Mouse (Mus musculus) forebrain, embryonic 10.5 days (tissue): Measurements from ENCODE around the gene Kri1. TPM values are rescaled to one million over a fixed set of nuclear protein-coding genes. Genes with fewer than 3 reads are reported as not detected.
"Not testable (repeated sequence)": the region's sequence is repeated elsewhere in the genome, so short reads cannot be mapped to it uniquely, and the experiment has no call there.

Experiments
- DNase-seq: peaks from one replicate; pipeline ENCODE4 v3.0.0-alpha.2; 2017; ENCODE audit warnings: low spot score; ENCODE audit errors: extremely low spot score
- H3K27ac ChIP-seq: fragments of 300-500 bp; sonication (generic); 2 replicates; pipeline ENCODE4 v1.5.1; 2016; ENCODE audit warnings: mild to moderate bottlenecking
- H3K27me3 ChIP-seq: fragments of 300-500 bp; sonication (generic); 2 replicates; pipeline ENCODE4 v1.6.1; 2016; ENCODE audit warnings: mild to moderate bottlenecking; ENCODE audit not compliant: poor library complexity, severe bottlenecking
- H3K36me3 ChIP-seq: fragments of 300-500 bp; sonication (generic); replicated peaks from 2 replicates; pipeline ENCODE4 v1.6.1; 2016; ENCODE audit warnings: mild to moderate bottlenecking, moderate library complexity
- H3K4me1 ChIP-seq: fragments of 300-500 bp; sonication (generic); 2 replicates; pipeline ENCODE4 v1.6.1; 2016
- H3K4me3 ChIP-seq: fragments of 300-500 bp; sonication (generic); 2 replicates; pipeline ENCODE4 v1.5.1; 2016; ENCODE audit warnings: mild to moderate bottlenecking, moderate library complexity
- H3K9me3 ChIP-seq: fragments of 300-500 bp; sonication (generic); 2 replicates; pipeline ENCODE4 v1.6.1; 2016; ENCODE audit warnings: mild to moderate bottlenecking, moderate library complexity
- WGBS: fragments of 180-500 bp; shearing (Covaris S2); methylation state at CpG from one replicate; pipeline ENCODE4 v1.1.7; 2016; 5-methylcytosine and 5-hydroxymethylcytosine counted together
- polyA plus RNA-seq: library from polyadenylated mRNA; unstranded; fragments of >200 nt; fragmentation: Nextera tagmentation; extraction: Ambion mirVana; gene quantifications from 2 replicates; pipeline ENCODE4 v1.2.1, GENCODE M21; 2016

Kri1 gene
- polyA plus RNA-seq, 1 experiment from 2014 or later, result 18.3 TPM

- H3K4me3 ChIP-seq, result no peak overlapping the region
- no peak overlapping the region for H3K27ac ChIP-seq
- peaks cover 24% of the 10 kb centered on the region for H3K4me1 ChIP-seq
- H3K9me3 ChIP-seq, result no peaks in the 10 kb centered on the region
- DNase-seq, result no peak
- H3K36me3 ChIP-seq, result peaks cover 78% of the 10 kb centered on the region
- peaks cover 34% of the 10 kb centered on the region for H3K27me3 ChIP-seq
- 55% methylated on average over 23 of the region's 23 CpGs for WGBS
These were observed 56.2 kb downstream of the Kri1 start for GRCm38 (mm10) chr9:21231551-21231950.

DNA sequence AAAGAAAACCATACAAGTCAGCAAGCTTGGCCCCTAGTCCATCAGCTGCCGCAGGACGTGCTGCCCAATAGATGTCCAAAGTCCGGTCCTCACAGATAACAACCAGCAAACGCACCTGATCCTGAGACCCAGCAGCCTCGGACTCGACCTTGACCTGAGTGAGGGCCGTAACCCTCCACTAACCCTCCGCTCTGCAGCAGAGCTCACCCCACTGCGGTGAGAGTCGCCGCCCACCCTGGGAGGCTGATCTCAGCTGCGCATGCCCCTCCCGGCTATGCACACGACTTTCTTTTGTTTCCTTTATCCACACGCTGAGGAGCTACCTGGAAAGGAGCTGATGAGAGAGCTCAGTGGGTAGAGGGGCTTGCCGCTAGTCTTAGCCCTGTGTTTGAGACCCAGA is 60.4 kb downstream of the Kri1 start:
- peak; percentile 42 for DNase-seq

GRCm38 (mm10) chr9:21225415-21225758 is 62.4 kb downstream of the Kri1 start:
- Histone ChIP-seq H3K27me3 (peaks cover 50% of the 10 kb centered on the region), H3K27ac (0 out of 2 replicates have a peak overlapping the region, but pooled peaks have one; percentile 40), H3K4me3 (peak overlapping the region; percentile 38), H3K36me3 (peaks cover 17% of the 10 kb centered on the region), H3K4me1 (peaks cover 35% of the 10 kb centered on the region), H3K9me3 (peaks cover 11% of the 10 kb centered on the region)
- DNase-seq, result no peak
- WGBS, result 21% methylated on average over 7 of the region's 7 CpGs

More for the DNA sequence above, 60.4 kb downstream of the Kri1 start:
- WGBS, result 13% methylated on average over 16 of the region's 16 CpGs
- Histone ChIP-seq H3K36me3 (peaks cover 36% of the 10 kb centered on the region), H3K27me3 (peaks cover 50% of the 10 kb centered on the region), H3K9me3 (peaks cover 11% of the 10 kb centered on the region), H3K4me1 (peaks cover 33% of the 10 kb centered on the region), H3K4me3 (peak overlapping the region; percentile 39), H3K27ac (peak overlapping the region; percentile 77)

DNA sequence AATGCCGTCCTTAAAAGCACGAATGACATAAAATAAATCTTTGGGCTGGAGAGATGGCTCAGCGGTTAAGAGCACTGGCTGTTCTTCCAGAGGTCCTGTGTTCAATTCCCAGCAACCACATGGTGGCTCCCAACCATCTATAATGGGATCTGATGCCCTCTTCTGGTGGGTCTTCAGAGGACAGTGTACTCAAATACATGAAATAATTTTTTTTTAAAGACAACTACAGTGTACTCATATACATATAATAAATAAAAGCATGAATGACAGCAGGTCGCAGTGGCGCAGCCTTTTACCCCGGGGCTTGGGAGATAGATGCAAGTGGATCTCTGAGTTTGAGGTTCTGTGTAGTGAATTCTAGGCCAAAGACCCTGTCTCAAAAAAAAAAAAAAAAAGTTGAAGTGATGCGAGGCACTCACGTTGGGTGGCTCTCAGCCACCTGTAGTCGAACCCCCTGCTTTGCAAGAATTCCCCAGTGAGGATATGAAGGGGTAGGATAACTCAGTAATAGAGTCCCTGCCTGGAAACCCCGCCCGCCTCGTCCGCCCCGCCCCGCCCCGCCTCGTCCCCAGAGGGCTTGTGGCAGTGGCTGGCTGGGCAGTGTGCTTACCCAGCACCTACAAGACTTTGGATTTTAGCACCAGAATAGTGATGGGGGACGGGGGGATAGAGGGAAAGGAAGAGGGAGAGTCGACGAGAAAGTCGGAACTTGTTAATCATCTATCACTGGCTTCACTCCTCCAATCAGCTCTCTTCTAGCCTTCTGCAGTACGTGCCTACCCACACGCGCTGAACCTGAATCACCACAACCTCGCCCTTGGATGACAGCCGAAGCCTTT is 63.0 kb downstream of the Kri1 start:
- Histone ChIP-seq H3K27ac (0 out of 2 replicates have a peak overlapping the region, but pooled peaks have one; percentile 40), H3K4me1 (peaks cover 35% of the 10 kb centered on the region), H3K27me3 (peaks cover 50% of the 10 kb centered on the region), H3K4me3 (peak overlapping the region; percentile 38), H3K36me3 (peaks cover 11% of the 10 kb centered on the region), H3K9me3 (peaks cover 11% of the 10 kb centered on the region)
- WGBS, result 24% methylated on average over 26 of the region's 26 CpGs
- DNase-seq, result no peak

GRCm38 (mm10) chr9:21223906-21224305 is 63.9 kb downstream of the Kri1 start:
- Histone ChIP-seq H3K4me1 (peaks cover 35% of the 10 kb centered on the region), H3K36me3 (peaks cover 2% of the 10 kb centered on the region), H3K27ac (no peak overlapping the region), H3K4me3 (no peak overlapping the region), H3K9me3 (peaks cover 11% of the 10 kb centered on the region), H3K27me3 (peaks cover 47% of the 10 kb centered on the region)
- no peak for DNase-seq
- WGBS, result 92% methylated on average over 6 of the region's 6 CpGs

DNA sequence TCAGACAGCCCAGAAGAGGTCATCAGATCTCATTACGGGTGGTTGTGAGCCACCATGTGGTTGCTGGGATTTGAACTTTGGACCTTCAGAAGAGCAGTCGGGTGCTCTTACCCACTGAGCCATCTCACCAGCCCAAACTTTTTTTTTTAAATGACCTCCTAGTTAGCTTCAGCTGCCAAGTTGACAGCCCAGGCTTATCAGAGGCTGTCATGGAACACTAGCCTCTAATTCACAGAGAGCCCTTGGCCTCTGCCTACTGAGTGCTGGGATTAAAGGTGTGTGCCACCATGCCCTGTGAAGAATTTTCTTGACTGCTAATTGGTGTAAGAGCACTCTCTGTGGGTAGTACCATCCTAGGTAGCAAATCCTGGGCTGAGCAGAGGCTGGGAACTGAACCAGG is 64.3 kb downstream of the Kri1 start:
- peaks cover 11% of the 10 kb centered on the region for H3K9me3 ChIP-seq
- H3K4me3 ChIP-seq, result not testable (repeated sequence)
- 93% methylated on average over 2 of the region's 2 CpGs for WGBS

More for the DNA sequence above, 64.3 kb downstream of the Kri1 start:
- not testable (repeated sequence) for DNase-seq, H3K27ac ChIP-seq, H3K36me3 ChIP-seq
- Histone ChIP-seq H3K4me1 (peaks cover 34% of the 10 kb centered on the region), H3K27me3 (peaks cover 43% of the 10 kb centered on the region)

Other genes starting within 250 kb of the Kri1 start
- gene Zglp1, start 220.9 kb downstream of the Kri1 start, polyA plus RNA-seq, result 1.5 and 1.9 TPM in 2 replicates
- 0.50 and 0.82 TPM in 2 replicates for gene Gm49373, start 214.9 kb downstream of the Kri1 start, polyA plus RNA-seq
- gene Fdx1l, start 214.4 kb downstream of the Kri1 start, polyA plus RNA-seq, result 60.9 and 61.7 TPM in 2 replicates
- 3.1 and 3.3 TPM in 2 replicates for gene Gm38431, start 196.0 kb downstream of the Kri1 start, polyA plus RNA-seq
- 94.3 and 103 TPM in 2 replicates for gene Raver1, start 196.0 kb downstream of the Kri1 start, polyA plus RNA-seq
- gene Tyk2, start 156.7 kb downstream of the Kri1 start, polyA plus RNA-seq, result 12.6 and 13.4 TPM in 2 replicates
- 351 and 371 TPM in 2 replicates for gene Cdc37, start 138.0 kb downstream of the Kri1 start, polyA plus RNA-seq
- gene Pde4a, start 122.3 kb downstream of the Kri1 start, polyA plus RNA-seq, result 3.8 and 4.3 TPM in 2 replicates
- 46.7 and 48.6 TPM in 2 replicates for gene Keap1, start 48.6 kb downstream of the Kri1 start, polyA plus RNA-seq
- gene S1pr5, start 39.5 kb downstream of the Kri1 start, polyA plus RNA-seq, result 0.07 and 0.10 TPM in 2 replicates
- 45.2 and 48.5 TPM in 2 replicates for gene Atg4d, start 22.7 kb downstream of the Kri1 start, polyA plus RNA-seq
- gene Cdkn2d, start 3.4 kb upstream of the Kri1 start, polyA plus RNA-seq, result 40.4 and 42.9 TPM in 2 replicates
- 6.3 and 8.5 TPM in 2 replicates for gene Ap1m2, start 24.4 kb upstream of the Kri1 start, polyA plus RNA-seq
- gene Slc44a2, start 32.7 kb upstream of the Kri1 start, polyA plus RNA-seq, result 62.6 and 71.5 TPM in 2 replicates
- 328 and 336 TPM in 2 replicates for gene Ilf3, start 79.9 kb upstream of the Kri1 start, polyA plus RNA-seq
- 71.7 and 74.0 TPM in 2 replicates for gene Qtrt1, start 123.9 kb upstream of the Kri1 start, polyA plus RNA-seq
- 65.9 and 66.3 TPM in 2 replicates for gene Dnm2, start 136.9 kb upstream of the Kri1 start, polyA plus RNA-seq
- gene Tmed1, start 222.3 kb upstream of the Kri1 start, polyA plus RNA-seq, result 116 and 119 TPM in 2 replicates
- gene AB124611, start 238.2 kb upstream of the Kri1 start, polyA plus RNA-seq, result 4.4 and 5.1 TPM in 2 replicates